Mouse (Mus musculus) forebrain, embryonic 16.5 days (tissue): ENCODE measurements around the gene Tpsg1. TPM values are rescaled to one million over a fixed set of nuclear protein-coding genes. Genes with fewer than 3 reads are reported as not detected.

Experiments
- ATAC-seq: fragments of 200-750 bp; cut with Nextera tagmentation; 2 replicates; pipeline ENCODE4 v1.8.0; 2017; ENCODE audit warnings: mild to moderate bottlenecking, moderate library complexity
- H3K27ac ChIP-seq: fragments of 300-500 bp; sonication (generic); 2 replicates; pipeline ENCODE4 v1.5.1; 2014; ENCODE audit warnings: low read length, control low read depth
- H3K27me3 ChIP-seq: fragments of 300-500 bp; sonication (generic); replicated peaks from 2 replicates; pipeline ENCODE4 v1.6.1; 2014; ENCODE audit warnings: low read length; ENCODE audit not compliant: control insufficient read depth, insufficient read depth
- H3K36me3 ChIP-seq: fragments of 300-500 bp; sonication (generic); 2 replicates; pipeline ENCODE4 v1.6.1; 2014; ENCODE audit not compliant: control insufficient read depth, insufficient read depth
- H3K4me1 ChIP-seq: fragments of 300-500 bp; sonication (generic); replicated peaks from 2 replicates; pipeline ENCODE4 v1.6.1; 2014; ENCODE audit warnings: low read length; ENCODE audit not compliant: control insufficient read depth, insufficient read depth
- H3K4me2 ChIP-seq: fragments of 300-500 bp; sonication (generic); 2 replicates; pipeline ENCODE4 v1.6.1; 2014; ENCODE audit warnings: mild to moderate bottlenecking, low read length, control low read depth
- H3K4me3 ChIP-seq: fragments of 300-500 bp; sonication (generic); replicated peaks from 2 replicates; pipeline ENCODE4 v1.5.1; 2014; ENCODE audit warnings: mild to moderate bottlenecking, low read length, control low read depth
- H3K9ac ChIP-seq: fragments of 300-500 bp; sonication (generic); replicated peaks from 2 replicates; pipeline ENCODE4 v1.6.1; 2014; ENCODE audit warnings: low read depth, low read length, control low read depth
- H3K9me3 ChIP-seq: fragments of 300-500 bp; sonication (generic); 2 replicates; pipeline ENCODE4 v1.6.1; 2016; ENCODE audit warnings: low read length; ENCODE audit not compliant: control insufficient read depth
- WGBS: fragments of 180-500 bp; shearing (Covaris S2); extraction: QIAGEN DNeasy Blood & Tissue Kit; methylation state at CpG from one replicate; pipeline ENCODE4 v1.1.7; 2014; 5-methylcytosine and 5-hydroxymethylcytosine counted together
- polyA plus RNA-seq: library from polyadenylated mRNA; unstranded; fragments of >200 nt; fragmentation: Nextera tagmentation; extraction: Ambion mirVana; gene quantifications from 2 replicates; pipeline ENCODE4 v1.2.1, GENCODE M21; 2015

The Tpsg1 gene
- polyA plus RNA-seq, 1 experiment from 2014 or later: not detected

GRCm38 (mm10) chr17:25404190-25404589, 35.1 kb downstream of the Tpsg1 start:
- ATAC-seq: no peak
- Histone ChIP-seq H3K4me3 (no peak overlapping the region), H3K36me3 (no peaks in the 10 kb centered on the region), H3K9me3 (no peaks in the 10 kb centered on the region), H3K9ac (no peak overlapping the region; the same call in 1 of the 2 replicates), H3K27me3 (peaks cover 27% of the 10 kb centered on the region), H3K4me1 (peaks cover 42% of the 10 kb centered on the region), H3K4me2 (no peak overlapping the region), H3K27ac (no peak overlapping the region)
- 12% methylated on average over 3 of the region's 3 CpGs for WGBS

- no peak for ATAC-seq
- H3K4me2 ChIP-seq: peak overlapping the region; percentile 11; the same call in 1 of the 2 replicates
Measured at GRCm38 (mm10) chr17:25405224-25405895, 36.3 kb downstream of the Tpsg1 start.

GRCm38 (mm10) chr17:25406011-25406441, 37.0 kb downstream of the Tpsg1 start:
- H3K4me1 ChIP-seq: peaks cover 57% of the 10 kb centered on the region
- H3K9me3 ChIP-seq: no peaks in the 10 kb centered on the region
- H3K36me3 ChIP-seq: no peaks in the 10 kb centered on the region
- H3K27ac ChIP-seq: peak overlapping the region; percentile 37; the same call in 1 of the 2 replicates
- no peak overlapping the region for H3K4me3 ChIP-seq
- 3% methylated on average over 6 of the region's 6 CpGs for WGBS
- peak; percentile 73 for ATAC-seq
- H3K4me2 ChIP-seq: 0 out of 2 replicates have a peak overlapping the region, but pooled peaks have one; percentile 3
- peaks cover 18% of the 10 kb centered on the region for H3K27me3 ChIP-seq
- no peak overlapping the region; the same call in 1 of the 2 replicates for H3K9ac ChIP-seq

More at GRCm38 (mm10) chr17:25405224-25405895, 36.3 kb downstream of the Tpsg1 start:
- no peak overlapping the region for H3K4me3 ChIP-seq
- H3K9me3 ChIP-seq: no peaks in the 10 kb centered on the region
- peaks cover 24% of the 10 kb centered on the region for H3K27me3 ChIP-seq
- peaks cover 51% of the 10 kb centered on the region for H3K4me1 ChIP-seq
- H3K9ac ChIP-seq: peak overlapping the region; percentile 11; the same call in 1 of the 2 replicates
- H3K27ac ChIP-seq: peak overlapping the region; percentile 37; the same call in 1 of the 2 replicates
- 3% methylated on average over 9 of the region's 10 CpGs for WGBS
- H3K36me3 ChIP-seq: no peaks in the 10 kb centered on the region

DNA sequence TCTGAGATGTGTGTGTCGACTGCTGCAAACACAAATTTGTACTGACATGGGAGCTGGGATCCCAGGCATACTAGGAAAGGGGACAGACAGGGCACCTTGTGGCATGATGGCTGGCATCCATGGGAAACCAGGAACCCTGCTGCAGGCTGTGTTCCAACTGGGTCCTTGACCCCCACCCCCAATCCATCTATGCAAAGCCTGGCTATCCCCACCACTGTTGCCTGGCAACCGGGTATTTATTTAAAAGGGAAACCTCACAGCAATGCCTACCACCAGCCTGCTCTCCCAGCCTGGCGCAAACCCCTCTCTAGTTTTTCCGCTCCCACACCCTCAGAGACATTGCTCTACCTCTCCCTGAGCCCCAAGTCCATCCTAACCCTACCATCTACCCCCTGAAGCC, 38.3 kb downstream of the Tpsg1 start:
- Histone ChIP-seq H3K27me3 (peaks cover 14% of the 10 kb centered on the region), H3K4me1 (peaks cover 62% of the 10 kb centered on the region), H3K9me3 (no peaks in the 10 kb centered on the region), H3K36me3 (no peaks in the 10 kb centered on the region), H3K4me3 (no peak overlapping the region), H3K4me2 (no peak overlapping the region), H3K9ac (no peak overlapping the region), H3K27ac (no peak overlapping the region)
- 63% methylated on average over 4 of the region's 4 CpGs for WGBS
- no peak for ATAC-seq

GRCm38 (mm10) chr17:25408302-25408999, 39.4 kb downstream of the Tpsg1 start:
- Histone ChIP-seq H3K4me3 (no peak overlapping the region), H3K4me1 (peaks cover 62% of the 10 kb centered on the region), H3K27ac (no peak overlapping the region), H3K27me3 (peaks cover 6% of the 10 kb centered on the region), H3K4me2 (no peak overlapping the region), H3K9me3 (no peaks in the 10 kb centered on the region), H3K36me3 (no peaks in the 10 kb centered on the region), H3K9ac (no peak overlapping the region)
- no peak for ATAC-seq
- WGBS: 77% methylated on average over 7 of the region's 7 CpGs

- H3K4me1 ChIP-seq: peaks cover 53% of the 10 kb centered on the region
- H3K9me3 ChIP-seq: no peaks in the 10 kb centered on the region
- no peak overlapping the region for H3K4me3 ChIP-seq
- H3K9ac ChIP-seq: no peak overlapping the region
- ATAC-seq: no peak
- 31% methylated on average over 7 of the region's 7 CpGs for WGBS
- H3K27me3 ChIP-seq: no peaks in the 10 kb centered on the region; the same call in 1 of the 2 replicates
- H3K27ac ChIP-seq: no peak overlapping the region
- no peaks in the 10 kb centered on the region for H3K36me3 ChIP-seq
- H3K4me2 ChIP-seq: no peak overlapping the region
Measured at GRCm38 (mm10) chr17:25409621-25410020, 40.5 kb downstream of the Tpsg1 start.

GRCm38 (mm10) chr17:25410180-25410579, 41.1 kb downstream of the Tpsg1 start:
- no peak for ATAC-seq
- no peak overlapping the region for H3K4me2 ChIP-seq
- no peaks in the 10 kb centered on the region for H3K9me3 ChIP-seq
- no peak overlapping the region for H3K9ac ChIP-seq
- WGBS: 77% methylated on average over 6 of the region's 6 CpGs
- H3K4me3 ChIP-seq: no peak overlapping the region
- no peaks in the 10 kb centered on the region for H3K36me3 ChIP-seq
- peak overlapping the region; percentile 23; the same call in 1 of the 2 replicates for H3K27ac ChIP-seq
- peaks cover 52% of the 10 kb centered on the region for H3K4me1 ChIP-seq
- no peaks in the 10 kb centered on the region for H3K27me3 ChIP-seq

DNA sequence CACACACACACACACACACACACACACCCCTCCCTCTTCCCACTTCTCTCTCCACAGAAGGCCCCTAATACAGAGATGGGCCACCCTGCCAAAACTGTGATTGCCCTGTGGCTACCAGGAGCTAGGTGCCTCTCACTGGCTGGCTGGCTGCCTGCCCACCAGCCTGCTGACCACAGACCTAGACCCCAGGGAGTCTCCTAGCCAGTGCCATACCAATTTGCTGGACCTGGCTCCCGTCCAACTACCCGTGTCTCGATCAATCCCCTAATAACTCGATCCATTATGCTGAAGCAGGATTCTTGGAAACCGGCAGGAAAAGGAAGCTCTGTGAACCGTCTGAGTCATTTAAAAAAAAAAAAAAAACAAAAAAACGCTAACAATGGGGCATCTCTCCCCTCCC, 41.7 kb downstream of the Tpsg1 start:
- no peaks in the 10 kb centered on the region for H3K36me3 ChIP-seq
- 16% methylated on average over 7 of the region's 7 CpGs for WGBS
- no peak overlapping the region for H3K9ac ChIP-seq
- H3K27me3 ChIP-seq: no peaks in the 10 kb centered on the region
- no peak overlapping the region for H3K27ac ChIP-seq
- no peak overlapping the region for H3K4me2 ChIP-seq
- peaks cover 52% of the 10 kb centered on the region for H3K4me1 ChIP-seq
- no peak overlapping the region for H3K4me3 ChIP-seq
- ATAC-seq: no peak
- H3K9me3 ChIP-seq: no peaks in the 10 kb centered on the region

DNA sequence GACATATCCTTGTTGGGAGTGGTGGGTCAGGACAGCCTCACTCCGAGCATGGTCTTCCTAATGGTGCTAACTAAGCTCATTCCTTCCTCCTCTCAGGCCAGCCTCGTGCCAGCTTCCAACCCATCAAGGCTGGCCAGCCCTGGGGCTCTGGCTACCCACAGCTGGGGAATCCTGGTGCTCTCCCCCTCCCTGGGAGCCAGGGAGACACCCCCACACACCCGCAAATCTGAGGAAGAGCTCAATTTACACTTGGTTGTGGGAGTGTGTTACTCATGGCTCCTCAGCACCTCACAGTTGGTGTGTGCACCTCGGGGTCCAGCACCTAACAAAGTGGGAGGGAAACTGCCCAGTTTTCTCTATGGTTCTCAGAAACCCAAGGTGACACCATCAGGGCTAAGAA, 42.2 kb downstream of the Tpsg1 start:
- ATAC-seq: no peak
- Histone ChIP-seq H3K9me3 (no peaks in the 10 kb centered on the region), H3K4me1 (peaks cover 52% of the 10 kb centered on the region), H3K4me2 (no peak overlapping the region), H3K36me3 (no peaks in the 10 kb centered on the region), H3K27me3 (no peaks in the 10 kb centered on the region), H3K4me3 (no peak overlapping the region), H3K9ac (no peak overlapping the region), H3K27ac (no peak overlapping the region)
- 53% methylated on average over 4 of the region's 4 CpGs for WGBS
